Mouse (Mus musculus) gastrocnemius, postnatal 25 days (tissue): ENCODE data around the gene Atg2b. TPM values are rescaled to one million over a fixed set of nuclear protein-coding genes. Genes with fewer than 3 reads are reported as not detected.

Experiments used
- DNase-seq: peaks from one replicate; pipeline ENCODE4 v3.0.0; 2022
- total RNA-seq, 2 experiments: library from RNA; stranded (reverse); gene quantifications; 1 replicate in 1 of 2; 2 replicates in 1 of 2; pipeline ENCODE4 v1.2.3; 2021

The Atg2b gene
- total RNA-seq, 2 experiments from 2014 or later = 13.4 to 15.1 TPM

DNA sequence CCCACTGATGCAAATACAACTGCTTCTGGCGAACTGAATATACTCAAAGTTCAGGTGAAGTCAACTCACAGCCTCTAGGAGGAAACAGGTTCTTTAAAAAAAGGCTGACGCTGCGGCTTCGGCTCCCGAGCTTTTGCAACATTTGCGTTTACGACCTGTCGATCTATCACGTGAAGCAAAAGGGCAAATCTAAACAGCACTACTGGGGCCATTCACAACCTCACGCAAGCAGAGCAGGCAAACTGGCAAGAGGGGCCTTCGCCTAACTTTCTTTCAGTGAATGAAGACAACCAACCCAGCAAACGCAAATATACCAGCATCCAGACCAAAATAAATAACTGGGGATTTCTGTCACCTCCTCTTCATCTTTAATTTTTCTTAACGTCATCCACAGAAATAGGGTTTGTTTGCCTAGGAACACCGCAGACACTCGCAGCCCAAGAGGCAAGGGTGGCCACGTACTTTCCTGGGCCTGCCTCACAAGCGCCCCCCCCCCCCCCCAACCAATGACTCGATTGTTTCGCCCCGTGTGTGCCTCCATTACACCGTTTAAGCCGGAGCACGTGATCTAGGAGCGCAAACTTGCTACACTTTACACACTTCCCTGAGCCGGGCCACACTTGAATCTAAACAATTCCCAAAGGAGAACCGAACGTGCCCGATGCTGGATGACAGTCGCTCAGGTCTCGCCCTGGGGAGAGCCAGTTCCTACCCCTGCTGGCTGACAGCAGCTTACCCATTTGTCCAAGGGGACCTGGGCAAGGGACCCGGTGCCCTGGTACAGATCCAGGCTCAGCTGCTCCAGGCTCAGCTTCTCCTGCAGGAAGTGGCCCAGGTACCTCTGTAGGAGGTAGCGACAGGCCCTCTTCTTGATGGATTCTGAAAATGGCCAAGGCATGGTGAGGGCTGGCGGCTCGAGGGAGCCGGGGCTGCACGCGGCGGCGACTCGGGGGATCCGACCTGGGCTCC lies 794 bp downstream of the Atg2b start, which contains the start of gene Gskip:
Gene Gskip, plus strand, starts transcription at position 897 of the 969 bp plus-strand sequence.
- peak; percentile 25 for DNase-seq

DNA sequence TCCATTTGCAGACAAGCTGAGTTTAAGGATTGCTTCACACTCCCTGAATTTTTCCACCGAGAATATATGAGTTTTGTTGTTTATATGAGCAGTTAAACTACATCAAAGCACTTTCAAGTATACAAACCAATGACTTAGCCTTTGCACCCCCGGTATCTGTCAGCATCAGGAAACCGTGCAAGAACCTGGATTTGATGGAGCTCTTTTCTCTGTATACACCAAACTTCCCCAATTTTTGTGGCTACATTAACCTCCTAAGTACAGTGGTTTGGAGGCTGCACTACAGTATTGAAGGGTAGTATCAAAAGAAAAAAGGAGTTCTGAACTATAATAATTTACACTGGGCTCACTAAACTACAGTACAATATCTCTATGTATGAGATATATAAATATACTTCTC lies 6.2 kb downstream of the Atg2b start:
- DNase-seq = no peak

DNA sequence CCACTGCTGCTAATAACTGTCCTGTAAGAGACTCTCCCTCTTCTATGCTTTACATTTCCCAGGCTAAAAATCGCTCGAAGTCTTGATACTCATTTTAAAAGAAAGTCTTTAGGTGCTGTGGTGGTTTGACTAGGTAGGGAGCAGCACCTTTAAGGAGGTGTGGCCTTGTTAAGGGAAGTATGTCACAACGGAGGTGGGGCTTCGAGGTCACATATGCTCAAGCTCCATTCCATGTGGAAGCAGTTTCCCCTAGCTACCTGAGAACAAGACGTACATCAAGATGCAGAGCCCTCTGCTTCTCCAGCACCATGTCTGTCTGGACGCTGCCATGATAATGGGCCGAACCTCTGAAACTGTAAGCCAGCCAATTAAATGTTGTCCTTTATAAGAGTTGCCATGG lies 6.8 kb downstream of the Atg2b start:
- DNase-seq = no peak

DNA sequence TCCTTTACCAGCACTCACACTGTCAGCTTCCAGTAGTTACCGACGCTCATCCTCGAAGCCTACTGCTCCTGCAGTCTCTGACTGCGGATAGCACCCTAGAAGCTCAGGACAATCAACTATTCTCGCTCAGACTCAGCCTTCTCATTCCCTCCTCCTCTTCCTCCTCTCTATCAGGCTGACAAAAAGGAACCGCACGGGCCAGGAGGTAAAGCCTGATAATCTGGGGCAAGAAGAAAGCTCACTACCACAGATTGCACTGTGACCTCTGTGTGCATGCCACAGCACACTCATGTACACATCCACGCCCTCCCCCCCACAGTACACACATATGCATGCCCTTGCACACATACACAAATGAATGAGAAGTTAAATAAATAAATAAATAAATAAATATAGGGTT lies 8.7 kb downstream of the Atg2b start:
- DNase-seq = no peak

DNA sequence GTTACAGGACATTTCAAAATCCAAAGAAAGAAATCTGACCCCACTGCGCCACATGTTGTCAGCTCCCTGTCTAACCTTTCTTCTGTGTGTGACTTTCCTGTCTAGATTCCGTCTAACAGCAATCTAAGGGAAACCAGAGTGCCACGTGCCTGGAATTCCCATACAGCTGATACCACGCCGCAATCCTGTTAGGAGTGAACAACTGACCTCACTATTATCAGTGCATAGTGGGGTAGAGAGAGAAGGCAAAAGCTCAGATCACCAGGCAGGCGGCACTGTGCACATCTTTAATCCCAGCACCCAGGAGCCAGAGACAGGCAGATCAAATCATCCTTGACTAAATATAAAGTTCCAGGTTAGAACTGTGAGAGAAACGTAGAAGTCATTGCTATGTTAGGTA lies 29.2 kb downstream of the Atg2b start:
- no peak for DNase-seq

DNA sequence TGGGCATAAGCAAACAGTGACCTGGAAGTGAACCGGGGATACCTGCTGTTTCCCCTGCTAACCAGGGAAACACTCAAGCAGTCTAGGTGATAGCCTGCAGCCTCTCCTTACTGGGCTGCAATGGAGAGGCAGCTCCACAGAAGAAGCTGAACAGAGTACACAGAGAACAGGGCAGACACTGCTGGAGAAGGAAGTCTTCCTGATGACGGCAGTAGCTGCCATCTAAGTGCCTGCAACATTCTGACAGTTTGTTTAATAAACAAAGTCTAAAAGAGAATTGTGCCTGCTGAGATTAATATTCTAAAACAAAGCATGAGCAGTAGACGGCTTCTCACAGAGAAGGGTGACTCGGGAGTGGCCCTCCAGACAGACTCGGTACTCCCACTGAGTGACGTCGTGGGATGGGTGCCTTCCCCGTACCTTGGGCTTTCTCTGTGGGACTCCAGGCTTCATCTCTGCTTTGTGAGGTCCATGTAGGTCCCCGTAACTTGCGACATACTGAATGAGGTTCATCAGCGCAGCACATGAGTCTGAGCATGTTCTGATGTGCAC lies 42.2 kb downstream of the Atg2b start:
- DNase-seq = no peak

DNA sequence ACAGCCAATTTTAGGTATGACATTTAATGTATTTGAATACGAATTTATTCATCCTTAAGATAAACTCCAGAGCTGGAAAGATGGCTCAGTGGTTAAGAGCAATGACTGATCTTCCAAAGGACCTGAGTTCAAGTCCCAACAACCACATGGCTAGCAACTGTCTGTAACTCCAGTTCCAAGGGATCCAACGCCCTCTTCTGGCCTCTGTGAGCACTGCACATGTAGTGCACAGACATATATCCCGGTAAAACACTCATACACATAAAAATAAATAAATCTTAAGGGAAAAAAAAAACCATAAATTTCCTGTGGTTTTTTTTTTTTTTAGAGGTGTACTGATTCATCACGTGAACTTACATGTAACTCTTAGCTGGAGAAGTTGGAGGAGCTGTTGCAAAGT lies 47.5 kb downstream of the Atg2b start:
- DNase-seq = no peak

DNA sequence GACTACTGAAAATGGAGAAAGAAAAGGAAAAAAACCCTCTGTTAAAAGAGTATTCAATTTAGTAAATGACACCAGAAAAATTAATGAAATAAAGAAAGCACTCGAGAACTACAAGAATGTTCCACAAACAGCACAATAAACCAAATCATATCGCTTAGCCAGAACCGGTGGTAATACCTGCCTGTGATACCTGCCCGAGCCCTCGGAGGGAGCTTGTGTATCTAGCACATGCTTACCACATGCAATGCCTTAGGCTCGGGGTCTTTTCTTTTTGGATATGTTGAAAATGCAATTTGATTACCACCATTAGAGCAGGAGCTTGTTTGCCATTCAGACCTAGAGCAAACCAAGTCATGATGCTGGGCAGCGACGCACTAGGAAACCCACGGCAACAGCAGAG lies 48.5 kb downstream of the Atg2b start:
- DNase-seq = no peak

DNA sequence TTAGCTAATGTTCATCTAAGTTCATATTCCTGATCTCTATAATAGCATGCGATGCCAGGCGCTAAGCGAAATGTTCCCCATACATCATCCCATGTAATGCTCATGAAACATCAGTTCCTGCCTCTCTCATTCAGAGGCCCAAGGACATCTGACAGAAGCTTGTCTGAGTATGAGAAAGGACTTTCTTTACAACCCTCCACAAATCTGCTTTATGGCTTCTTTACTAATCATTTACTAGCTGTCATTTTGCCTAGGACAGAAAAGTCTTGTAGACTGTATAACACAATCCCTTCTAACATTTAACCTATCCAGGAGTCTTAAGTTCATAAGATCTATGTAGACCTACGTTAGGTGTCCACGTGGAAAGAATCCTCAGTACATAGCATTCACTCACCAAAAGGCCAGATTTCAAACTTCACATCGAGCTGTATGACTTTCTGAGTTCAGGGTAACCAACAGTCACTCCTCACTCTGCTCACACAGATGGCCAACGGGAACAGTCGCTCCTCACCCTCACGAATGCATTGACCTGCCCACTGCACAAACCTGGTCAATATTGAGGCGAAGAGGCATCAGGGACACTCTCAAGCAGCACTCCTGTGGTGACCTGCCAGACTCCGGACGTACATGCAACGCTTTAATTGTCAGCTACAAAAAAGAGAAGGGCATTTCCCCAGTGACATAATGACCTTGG lies 50.5 kb downstream of the Atg2b start:
- no peak for DNase-seq

DNA sequence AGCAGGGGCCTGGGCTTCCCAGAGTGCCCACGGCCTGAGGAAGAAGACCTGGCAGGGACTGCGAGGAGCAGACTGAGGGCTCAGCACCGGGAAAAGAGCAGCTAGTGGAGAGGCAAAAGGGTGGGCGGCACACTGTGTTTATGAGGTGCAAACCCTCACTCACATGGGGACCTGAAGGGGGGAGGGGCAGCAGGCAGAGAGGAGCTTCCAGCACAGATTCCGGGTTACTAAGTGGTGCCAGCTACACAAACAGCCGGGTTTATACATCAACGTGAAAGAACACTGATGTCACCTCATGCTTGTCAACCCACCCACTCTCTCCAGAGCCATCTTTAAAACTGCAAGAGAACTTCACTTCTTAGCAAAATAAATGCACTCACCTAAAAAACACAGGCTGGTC lies 59.2 kb downstream of the Atg2b start:
- DNase-seq = no peak

DNA sequence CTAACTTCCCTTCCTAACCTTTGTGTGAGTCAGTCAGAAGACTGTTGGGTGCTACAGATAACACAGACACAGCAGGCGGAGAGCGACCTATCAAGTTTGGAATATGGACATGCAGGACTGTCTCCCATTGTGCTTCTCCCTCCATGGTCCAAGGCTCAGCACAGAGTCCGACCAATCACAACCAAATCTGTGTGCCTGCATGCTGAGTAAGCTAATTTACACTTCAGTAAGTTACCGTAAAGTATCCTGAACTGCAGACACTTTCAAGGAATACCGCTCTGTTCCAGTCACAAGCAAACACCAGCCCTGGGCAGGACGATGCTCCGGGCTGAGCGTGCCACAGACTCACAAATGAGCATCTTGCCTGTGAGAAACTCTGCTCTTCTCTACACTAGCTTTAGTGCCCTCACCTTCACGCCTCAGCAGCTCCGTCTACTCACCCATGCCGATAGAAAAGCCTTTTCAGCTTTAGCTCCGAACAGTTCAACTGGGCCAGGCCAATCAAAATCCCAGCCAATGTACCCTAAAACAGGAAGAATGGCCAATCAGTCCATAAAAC lies 62.0 kb downstream of the Atg2b start:
- no peak for DNase-seq

DNA sequence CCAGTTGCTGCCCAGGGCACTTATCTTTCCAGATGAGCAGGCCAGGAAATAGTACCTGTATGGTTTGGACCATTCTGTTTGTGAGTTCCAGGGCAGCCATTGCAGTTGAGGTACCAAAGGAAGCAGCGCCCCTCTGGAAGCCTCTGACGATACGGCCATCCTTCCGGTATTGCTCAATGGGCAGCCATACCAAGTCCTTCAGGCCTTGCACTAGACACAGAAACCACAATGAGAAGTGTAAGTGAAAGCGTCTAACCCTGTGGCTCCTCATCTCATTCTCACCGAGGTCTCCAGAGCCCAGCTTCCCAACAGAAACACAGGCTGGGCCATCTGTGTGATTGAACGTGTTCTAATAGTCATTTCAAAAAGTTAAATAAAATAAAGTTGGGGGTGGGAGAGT lies 63.0 kb downstream of the Atg2b start:
- DNase-seq = no peak

DNA sequence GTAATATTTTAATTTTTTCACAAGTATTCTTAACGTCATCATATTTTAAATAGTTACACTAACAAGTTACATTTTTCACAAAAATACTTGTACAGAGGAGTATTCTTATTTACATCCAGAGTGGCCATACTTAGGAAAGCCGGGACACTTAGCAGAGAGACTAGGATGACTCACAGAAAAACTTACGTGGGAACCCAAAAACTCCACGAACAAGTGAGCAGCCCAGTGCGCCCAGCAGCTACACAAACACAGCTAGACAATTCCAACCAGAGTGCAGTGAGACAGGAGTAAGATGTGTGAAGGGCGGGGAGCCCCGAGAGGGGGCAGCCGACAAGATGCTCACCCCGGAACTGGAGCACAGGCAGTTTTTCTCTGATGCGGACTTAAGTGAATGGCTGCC lies 71.5 kb downstream of the Atg2b start:
- no peak for DNase-seq

DNA sequence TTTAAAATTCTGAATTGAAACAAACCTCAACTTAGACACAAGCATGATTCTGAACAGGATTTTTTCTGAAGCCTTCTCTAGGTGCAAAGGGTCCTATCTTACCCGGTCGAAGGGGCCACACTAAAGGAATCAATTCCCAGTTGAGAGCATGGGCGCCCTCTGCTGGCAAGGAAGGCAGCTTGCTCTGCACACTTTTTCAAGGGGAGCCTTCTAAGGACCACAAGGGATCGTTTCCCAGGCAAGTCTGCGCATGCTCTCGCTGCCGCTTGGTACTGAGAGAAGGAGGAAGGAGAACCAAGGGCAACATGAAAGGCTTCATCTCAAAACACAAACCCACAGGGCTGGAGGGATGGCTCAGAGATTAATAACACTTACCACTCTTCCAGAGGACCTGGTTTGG lies 73.3 kb downstream of the Atg2b start:
- no peak for DNase-seq

DNA sequence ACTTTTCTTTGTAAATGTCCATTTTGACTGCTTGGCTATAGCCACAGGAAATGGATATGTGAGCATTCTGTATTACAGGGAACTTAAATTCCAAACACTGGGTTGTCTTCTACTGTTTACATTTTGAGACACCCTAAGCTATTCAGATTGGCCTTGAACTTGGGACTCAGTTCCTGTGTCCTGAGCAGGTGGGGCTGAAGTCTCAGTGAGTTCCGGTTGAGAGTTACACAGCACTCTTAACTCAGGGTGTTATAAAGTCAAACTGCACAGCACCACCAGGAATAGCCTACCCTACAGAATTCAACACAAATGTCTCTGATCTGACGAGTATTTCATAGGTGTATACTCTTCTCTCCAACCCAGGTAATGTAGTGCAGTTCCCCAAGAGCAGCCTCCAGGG lies 74.0 kb downstream of the Atg2b start:
- no peak for DNase-seq

DNA sequence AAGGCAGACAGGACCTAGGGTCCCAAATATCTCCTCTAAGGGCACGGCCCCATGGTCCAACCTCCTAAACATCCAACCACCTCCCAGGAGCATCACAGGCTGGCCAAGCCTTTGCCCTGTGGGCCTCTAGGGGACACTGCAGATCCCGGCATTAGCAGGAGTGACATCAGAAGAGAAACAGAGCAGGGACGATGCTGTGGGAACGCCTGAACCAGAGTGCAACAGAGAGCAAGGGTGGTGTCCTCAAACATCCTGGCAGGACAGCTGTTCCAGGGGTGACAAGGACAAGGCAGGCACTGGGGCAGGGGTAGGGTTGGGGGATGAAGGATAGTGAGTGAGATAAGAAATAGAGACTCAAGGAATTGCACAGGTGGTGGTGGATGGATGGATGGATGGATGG lies 78.1 kb downstream of the Atg2b start:
- no peak for DNase-seq

DNA sequence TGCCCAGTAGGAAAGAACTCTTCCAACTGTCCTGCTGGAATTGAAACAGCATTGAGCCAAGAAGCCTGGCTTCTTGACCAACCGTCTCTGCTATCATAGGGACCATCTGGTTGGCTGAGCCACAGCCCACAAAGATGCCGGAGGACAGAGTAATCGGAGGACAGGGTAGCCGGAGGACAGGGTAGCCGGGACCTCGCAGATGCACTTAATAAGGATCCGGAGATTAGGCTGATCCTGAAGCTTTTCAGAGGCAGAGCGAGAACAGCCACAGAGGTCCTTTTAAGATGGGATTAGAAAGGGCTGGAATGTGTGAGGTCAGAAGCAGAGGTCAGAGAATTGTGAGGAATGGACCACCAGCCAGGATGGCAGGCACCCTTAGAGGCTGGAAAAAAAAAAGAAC lies 79.8 kb downstream of the Atg2b start:
- DNase-seq = no peak

DNA sequence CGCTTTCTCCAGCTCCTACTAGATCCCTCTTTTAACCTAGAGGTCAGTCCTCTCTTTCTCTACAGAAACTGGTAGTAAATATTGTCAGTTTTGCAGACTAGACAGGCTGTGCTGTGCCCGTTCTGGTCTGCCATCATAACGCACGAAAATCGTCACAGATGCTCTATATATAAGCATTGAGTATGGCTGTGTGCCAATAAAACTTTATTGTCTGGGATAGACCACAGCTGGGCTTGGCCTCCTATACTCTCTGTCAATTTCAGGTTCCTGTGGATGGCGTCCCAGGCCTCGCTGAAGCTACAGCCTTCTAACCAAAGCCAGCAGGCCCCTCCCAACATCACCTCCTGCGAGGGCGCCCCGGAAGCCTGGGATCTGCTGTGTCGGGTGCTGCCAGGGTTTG lies 81.1 kb downstream of the Atg2b start:
- no peak for DNase-seq

DNA sequence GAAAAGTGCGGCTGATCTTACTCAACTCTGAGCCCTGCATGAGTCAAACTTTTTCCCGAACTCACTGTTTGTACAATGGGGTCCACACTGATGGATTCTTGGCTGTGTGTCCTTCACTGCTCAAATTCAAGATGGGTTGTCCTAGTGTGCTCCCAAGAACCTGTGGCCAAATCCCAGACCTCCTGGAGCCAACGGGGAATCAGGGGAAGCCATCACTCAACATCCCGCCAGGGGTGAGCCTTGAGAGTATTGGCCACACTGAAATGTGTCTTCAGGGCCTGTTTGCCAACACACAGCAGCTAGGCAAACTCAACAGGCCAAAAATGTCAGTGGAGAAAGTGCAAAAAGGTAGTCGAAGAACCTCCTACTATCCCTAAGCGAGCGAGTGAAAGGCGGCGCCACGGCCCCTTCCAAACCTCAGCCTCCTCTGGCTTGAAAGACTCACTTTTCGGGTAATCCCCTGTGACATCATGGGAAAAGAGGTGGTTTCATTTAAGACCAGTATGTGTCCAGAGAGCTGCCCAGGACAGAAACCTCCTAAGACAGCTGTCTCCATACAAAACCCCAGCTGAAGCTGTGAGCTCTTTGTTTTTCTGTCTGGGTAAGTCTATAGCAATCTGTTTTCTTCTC lies 82.3 kb downstream of the Atg2b start, which contains the start of gene Bdkrb1:
Gene Bdkrb1, plus strand, starts transcription at position 505 of the 630 bp plus-strand sequence.
- DNase-seq = no peak

DNA sequence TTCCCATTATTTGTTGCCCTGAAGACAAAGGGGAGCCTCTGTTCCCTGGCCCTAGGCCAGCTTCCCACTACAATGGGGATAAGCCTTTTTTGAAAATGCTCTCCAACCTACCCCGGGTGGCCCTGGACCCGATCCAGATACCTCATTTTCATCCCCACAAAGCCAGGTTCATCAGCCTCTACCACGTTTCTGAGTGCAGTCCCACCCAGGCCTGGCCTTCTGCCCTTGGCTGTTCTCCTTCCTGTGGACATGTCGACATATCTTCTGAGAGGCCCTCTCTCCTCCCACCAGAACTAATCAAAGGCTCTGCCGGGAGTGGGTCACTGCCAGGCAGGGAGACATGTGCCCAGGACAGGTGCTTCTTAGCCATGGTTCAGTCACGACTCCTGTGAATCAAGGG lies 83.4 kb downstream of the Atg2b start:
- DNase-seq = no peak

DNA sequence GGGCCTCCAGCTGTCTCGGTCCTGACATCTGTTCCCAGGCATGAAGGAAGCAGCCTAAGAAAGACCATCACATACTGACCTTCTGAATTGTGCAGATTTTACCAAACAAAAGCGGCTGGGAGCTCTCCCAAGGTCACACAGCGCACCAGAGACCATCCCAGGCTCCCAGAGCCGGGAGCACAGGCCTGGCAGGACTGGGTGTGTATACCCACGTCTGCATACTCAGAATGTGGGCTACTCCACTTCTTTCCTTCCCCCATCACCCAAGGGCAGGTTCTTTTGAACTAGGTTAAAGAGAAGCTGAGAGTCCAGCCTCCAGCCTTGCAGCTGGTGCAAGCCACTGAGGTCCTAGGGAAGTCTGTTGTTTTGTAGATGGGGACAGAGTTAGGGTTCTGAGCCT lies 85.9 kb downstream of the Atg2b start:
- no peak for DNase-seq

DNA sequence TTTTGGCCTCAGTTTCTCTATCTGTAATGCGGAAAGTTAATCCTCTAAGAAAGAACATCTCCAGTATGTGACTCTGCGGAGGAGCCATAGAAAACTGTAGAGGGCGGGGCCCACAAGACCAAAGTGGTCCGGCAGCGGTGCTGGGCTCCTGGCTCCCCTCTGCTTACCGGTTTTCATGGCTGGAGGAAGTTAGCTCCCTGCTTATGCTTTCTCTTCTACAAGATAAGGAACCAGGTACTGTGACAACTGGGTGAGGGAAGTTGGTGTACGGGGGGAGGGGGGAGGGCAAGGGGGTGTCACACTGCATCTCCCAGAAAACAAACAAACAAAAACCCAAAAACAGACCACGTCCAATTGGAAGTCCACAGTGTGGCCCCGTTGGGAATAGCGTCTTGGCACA lies 86.5 kb downstream of the Atg2b start:
- no peak for DNase-seq
